Mouse (Mus musculus): Measurements from ENCODE around the gene Pex14.

GRCm38 (mm10) chr4:149021021-149021420 is 78.7 kb downstream of the Pex14 start:
- TF ChIP-seq POLR2A (IDR thresholded peaks at IDR 0.05; ENCODE audit: extremely low read depth, insufficient read depth, low read length) (no peak), CTCF (IDR thresholded peaks at IDR 0.05; ENCODE audit: low read depth, low read length) (no peak)

Data from liver, adult 2 months (tissue).